Mouse (Mus musculus): ENCODE measurements around the gene Gpnmb. TPM values are rescaled to one million over a fixed set of nuclear protein-coding genes. Genes with fewer than 3 reads are reported as not detected.

Gpnmb gene
- polyA plus RNA-seq, 1 experiment: 0.88 TPM

- H3K79me2 ChIP-seq (ENCODE audit: control insufficient read depth, insufficient read depth): no peaks in the 10 kb centered on the region
- no peak overlapping the region for H3ac ChIP-seq (ENCODE audit: control insufficient read depth, insufficient read length, low read depth)
- no peaks in the 10 kb centered on the region for H3K79me3 ChIP-seq (ENCODE audit: low read depth)
- H3K27me3 ChIP-seq (ENCODE audit: control insufficient read depth, insufficient read depth, insufficient read length): no peaks in the 10 kb centered on the region
- TF ChIP-seq FOSL1 (IDR thresholded peaks at IDR 0.05; ENCODE audit: insufficient read depth, low read length, poor library complexity, severe bottlenecking) (no peak), MYOD1 (IDR thresholded peaks at IDR 0.05; ENCODE audit: control insufficient read depth, insufficient read length, low read depth) (no peak), MYOG (IDR thresholded peaks at IDR 0.05; ENCODE audit: control insufficient read depth, extremely low read depth, insufficient read length) (no peak), USF1 (IDR thresholded peaks at IDR 0.05; ENCODE audit: low read depth) (no peak), MAX (IDR thresholded peaks at IDR 0.05) (no peak), CEBPB (IDR thresholded peaks at IDR 0.05; ENCODE audit: low read depth) (no peak), CTCF (IDR thresholded peaks at IDR 0.05; ENCODE audit: control insufficient read depth, insufficient read depth, insufficient read length) (no peak)
- no peaks in the 10 kb centered on the region for H3K36me3 ChIP-seq (ENCODE audit: control insufficient read depth, insufficient read depth)
- no peak overlapping the region for H3K4me3 ChIP-seq (ENCODE audit: insufficient read depth, poor library complexity, severe bottlenecking)
These were observed 62.7 kb downstream of the Gpnmb start for GRCm38 (mm10) chr6:49099086-49099485.

GRCm38 (mm10) chr6:49106746-49107500 lies 70.6 kb downstream of the Gpnmb start:
- no peaks in the 10 kb centered on the region for H3K79me3 ChIP-seq (ENCODE audit: low read depth)
- no peaks in the 10 kb centered on the region for H3K79me2 ChIP-seq (ENCODE audit: control insufficient read depth, insufficient read depth)
- H3ac ChIP-seq (ENCODE audit: control insufficient read depth, insufficient read length, low read depth): no peak overlapping the region
- no peaks in the 10 kb centered on the region for H3K27me3 ChIP-seq (ENCODE audit: control insufficient read depth, insufficient read depth, insufficient read length)
- no peaks in the 10 kb centered on the region for H3K36me3 ChIP-seq (ENCODE audit: control insufficient read depth, insufficient read depth)
- TF ChIP-seq CTCF (IDR thresholded peaks at IDR 0.05; ENCODE audit: control insufficient read depth, insufficient read depth, insufficient read length) (no peak), MYOD1 (IDR thresholded peaks at IDR 0.05; ENCODE audit: control insufficient read depth, insufficient read length, low read depth) (no peak), USF1 (IDR thresholded peaks at IDR 0.05; ENCODE audit: low read depth) (no peak), CEBPB (IDR thresholded peaks at IDR 0.05; ENCODE audit: low read depth) (no peak), FOSL1 (IDR thresholded peaks at IDR 0.05; ENCODE audit: insufficient read depth, low read length, poor library complexity, severe bottlenecking) (no peak), MYOG (IDR thresholded peaks at IDR 0.05; ENCODE audit: control insufficient read depth, extremely low read depth, insufficient read length) (no peak), MAX (IDR thresholded peaks at IDR 0.05) (no peak)
- no peak overlapping the region for H3K4me3 ChIP-seq (ENCODE audit: insufficient read depth, poor library complexity, severe bottlenecking)

- Histone ChIP-seq H3K36me3 (ENCODE audit: control insufficient read depth, insufficient read depth) (no peaks in the 10 kb centered on the region), H3K4me3 (ENCODE audit: insufficient read depth, poor library complexity, severe bottlenecking) (no peak overlapping the region), H3K79me3 (ENCODE audit: low read depth) (no peaks in the 10 kb centered on the region), H3K79me2 (ENCODE audit: control insufficient read depth, insufficient read depth) (no peaks in the 10 kb centered on the region), H3ac (ENCODE audit: control insufficient read depth, insufficient read length, low read depth) (no peak overlapping the region), H3K27me3 (ENCODE audit: control insufficient read depth, insufficient read depth, insufficient read length) (no peaks in the 10 kb centered on the region)
- TF ChIP-seq MYOD1 (IDR thresholded peaks at IDR 0.05; ENCODE audit: control insufficient read depth, insufficient read length, low read depth) (no peak), CTCF (IDR thresholded peaks at IDR 0.05; ENCODE audit: control insufficient read depth, insufficient read depth, insufficient read length) (no peak), MAX (IDR thresholded peaks at IDR 0.05) (no peak), CEBPB (IDR thresholded peaks at IDR 0.05; ENCODE audit: low read depth) (no peak), FOSL1 (IDR thresholded peaks at IDR 0.05; ENCODE audit: insufficient read depth, low read length, poor library complexity, severe bottlenecking) (no peak), USF1 (IDR thresholded peaks at IDR 0.05; ENCODE audit: low read depth) (no peak), MYOG (IDR thresholded peaks at IDR 0.05; ENCODE audit: control insufficient read depth, extremely low read depth, insufficient read length) (no peak)
These were observed 72.8 kb downstream of the Gpnmb start for GRCm38 (mm10) chr6:49109196-49109595.

- Histone ChIP-seq H3K79me2 (ENCODE audit: control insufficient read depth, insufficient read depth) (no peaks in the 10 kb centered on the region), H3K79me3 (ENCODE audit: low read depth) (no peaks in the 10 kb centered on the region), H3K36me3 (ENCODE audit: control insufficient read depth, insufficient read depth) (no peaks in the 10 kb centered on the region), H3K27me3 (ENCODE audit: control insufficient read depth, insufficient read depth, insufficient read length) (peaks cover 6% of the 10 kb centered on the region), H3K4me3 (ENCODE audit: insufficient read depth, poor library complexity, severe bottlenecking) (no peak overlapping the region), H3ac (ENCODE audit: control insufficient read depth, insufficient read length, low read depth) (no peak overlapping the region)
- TF ChIP-seq USF1 (IDR thresholded peaks at IDR 0.05; ENCODE audit: low read depth) (no peak), MYOG (IDR thresholded peaks at IDR 0.05; ENCODE audit: control insufficient read depth, extremely low read depth, insufficient read length) (no peak), MAX (IDR thresholded peaks at IDR 0.05) (no peak), FOSL1 (IDR thresholded peaks at IDR 0.05; ENCODE audit: insufficient read depth, low read length, poor library complexity, severe bottlenecking) (no peak), MYOD1 (IDR thresholded peaks at IDR 0.05; ENCODE audit: control insufficient read depth, insufficient read length, low read depth) (no peak), CTCF (IDR thresholded peaks at IDR 0.05; ENCODE audit: control insufficient read depth, insufficient read depth, insufficient read length) (no peak), CEBPB (IDR thresholded peaks at IDR 0.05; ENCODE audit: low read depth) (no peak)
These were observed 77.5 kb downstream of the Gpnmb start for GRCm38 (mm10) chr6:49113895-49114294.

- TF ChIP-seq CEBPB (IDR thresholded peaks at IDR 0.05; ENCODE audit: low read depth) (no peak), FOSL1 (IDR thresholded peaks at IDR 0.05; ENCODE audit: insufficient read depth, low read length, poor library complexity, severe bottlenecking) (no peak), MYOG (IDR thresholded peaks at IDR 0.05; ENCODE audit: control insufficient read depth, extremely low read depth, insufficient read length) (no peak), CTCF (IDR thresholded peaks at IDR 0.05; ENCODE audit: control insufficient read depth, insufficient read depth, insufficient read length) (no peak), MAX (IDR thresholded peaks at IDR 0.05) (no peak), USF1 (IDR thresholded peaks at IDR 0.05; ENCODE audit: low read depth) (no peak)
- Histone ChIP-seq H3K27me3 (ENCODE audit: control insufficient read depth, insufficient read depth, insufficient read length) (peaks cover 6% of the 10 kb centered on the region), H3K79me3 (ENCODE audit: low read depth) (no peaks in the 10 kb centered on the region), H3K36me3 (ENCODE audit: control insufficient read depth, insufficient read depth) (no peaks in the 10 kb centered on the region), H3ac (ENCODE audit: control insufficient read depth, insufficient read length, low read depth) (no peak overlapping the region), H3K4me3 (ENCODE audit: insufficient read depth, poor library complexity, severe bottlenecking) (no peak overlapping the region), H3K79me2 (ENCODE audit: control insufficient read depth, insufficient read depth) (no peaks in the 10 kb centered on the region)
These were observed 78.1 kb downstream of the Gpnmb start for GRCm38 (mm10) chr6:49114457-49114856.

All from C2C12 (cell line).